Mouse (Mus musculus): Measurements from ENCODE around the gene Gm20388. TPM values are rescaled to one million over a fixed set of nuclear protein-coding genes. Genes with fewer than 3 reads are reported as not detected.

Gm20388 gene
- polyA plus RNA-seq, 1 experiment from 2014 or later, result not detected

DNA sequence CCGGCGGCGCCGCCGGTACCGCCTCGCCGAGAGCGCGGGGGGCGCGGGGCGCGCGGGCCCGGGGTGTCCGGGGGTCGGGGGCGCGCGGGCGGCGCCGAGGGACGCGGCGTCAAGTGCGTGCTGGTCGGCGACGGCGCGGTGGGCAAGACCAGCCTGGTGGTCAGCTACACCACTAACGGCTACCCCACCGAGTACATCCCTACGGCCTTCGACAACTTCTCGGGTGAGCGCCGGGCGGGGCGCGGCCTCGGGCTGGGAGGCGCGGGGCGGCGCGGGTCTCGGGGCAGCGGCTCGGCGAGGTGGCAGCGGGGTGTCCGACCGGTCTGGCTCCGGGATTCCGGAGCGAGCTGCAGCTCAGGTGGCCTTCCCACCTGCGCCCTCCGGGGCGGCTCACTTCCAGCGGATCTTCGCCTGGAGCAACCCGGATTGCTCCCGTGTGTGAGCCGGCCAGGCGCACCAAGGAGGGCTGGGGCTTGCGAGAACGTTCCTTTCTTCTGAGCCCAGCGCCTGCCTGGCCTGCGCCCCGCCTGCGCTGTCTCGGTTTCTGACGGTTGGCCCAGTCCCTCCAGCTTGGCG lies 3743.4 kb downstream of the Gm20388 start:
- peak overlapping the region; percentile 92 for H3K9ac ChIP-seq (ENCODE audit: low read length)
- H3K27ac ChIP-seq (replicated peaks in 1 of 2; ENCODE audit: control insufficient read depth in 1 of 2, insufficient read depth in 1 of 2, low read depth in 2 of 2, low read length in 2 of 2), result peak overlapping the region; percentile 82 to 88
- no peaks in the 10 kb centered on the region for H3K27me3 ChIP-seq (ENCODE audit: control insufficient read depth, insufficient read depth, low read length)
- 2% methylated on average over 74 of the region's 77 CpGs for WGBS
- H3K4me2 ChIP-seq (ENCODE audit: low read length), result peak overlapping the region; percentile 77
- ATAC-seq (ENCODE audit: insufficient number of reproducible peaks, insufficient read depth, low FRiP score, low read depth), result 0 out of 2 replicates have a peak, but pooled peaks have one; percentile 22
- peaks cover 25% of the 10 kb centered on the region for H3K36me3 ChIP-seq (ENCODE audit: control insufficient read depth, insufficient read depth, low read length)
- peaks cover 13 to 20% of the 10 kb centered on the region in 2 experiments for H3K4me1 ChIP-seq (ENCODE audit: control insufficient read depth in 2 of 2, insufficient read depth in 2 of 2, low read length in 2 of 2)
- no peaks in the 10 kb centered on the region for H3K9me3 ChIP-seq (ENCODE audit: control insufficient read depth, low read length)
- H3K4me3 ChIP-seq (ENCODE audit: control insufficient read depth in 1 of 2, insufficient read depth in 1 of 2, low read depth in 1 of 2, low read length in 2 of 2), result peak overlapping the region; percentile 80 to 91

DNA sequence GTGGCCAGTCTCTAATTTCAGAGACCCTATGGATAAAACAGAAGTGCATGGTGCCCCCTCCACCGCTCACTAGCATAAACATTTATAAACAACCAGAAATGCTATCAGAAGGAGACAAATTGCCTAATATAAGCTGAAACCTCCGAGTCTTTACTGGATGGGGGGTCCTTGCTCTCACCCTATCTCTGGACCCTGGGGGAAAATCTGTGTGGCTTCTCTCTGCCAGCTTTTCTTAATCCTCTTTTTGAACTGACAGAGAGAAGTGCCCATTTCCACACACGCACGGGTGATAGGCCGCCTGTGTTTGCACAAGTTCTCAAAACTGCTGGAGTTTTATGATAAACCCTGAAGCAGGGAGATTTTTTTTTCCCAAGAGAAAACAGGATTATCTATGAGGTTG lies 3744.1 kb downstream of the Gm20388 start:
- Histone ChIP-seq H3K27ac (replicated peaks in 1 of 2; ENCODE audit: control insufficient read depth in 1 of 2, insufficient read depth in 1 of 2, low read depth in 2 of 2, low read length in 2 of 2) (peak overlapping the region; percentile 64 to 88), H3K4me3 (ENCODE audit: control insufficient read depth in 1 of 2, insufficient read depth in 1 of 2, low read depth in 1 of 2, low read length in 2 of 2) (peak overlapping the region; percentile 80 to 91), H3K36me3 (ENCODE audit: control insufficient read depth, insufficient read depth, low read length) (peaks cover 25% of the 10 kb centered on the region), H3K9me3 (ENCODE audit: control insufficient read depth, low read length) (no peaks in the 10 kb centered on the region), H3K4me1 (ENCODE audit: control insufficient read depth in 2 of 2, insufficient read depth in 2 of 2, low read length in 2 of 2) (peaks cover 13 to 20% of the 10 kb centered on the region in 2 experiments), H3K4me2 (ENCODE audit: low read length) (peak overlapping the region; percentile 77), H3K9ac (ENCODE audit: low read length) (peak overlapping the region; percentile 92), H3K27me3 (ENCODE audit: control insufficient read depth, insufficient read depth, low read length) (no peaks in the 10 kb centered on the region)
- 35% methylated on average over 5 of the region's 5 CpGs for WGBS
- ATAC-seq (ENCODE audit: insufficient number of reproducible peaks, insufficient read depth, low FRiP score, low read depth), result no peak

DNA sequence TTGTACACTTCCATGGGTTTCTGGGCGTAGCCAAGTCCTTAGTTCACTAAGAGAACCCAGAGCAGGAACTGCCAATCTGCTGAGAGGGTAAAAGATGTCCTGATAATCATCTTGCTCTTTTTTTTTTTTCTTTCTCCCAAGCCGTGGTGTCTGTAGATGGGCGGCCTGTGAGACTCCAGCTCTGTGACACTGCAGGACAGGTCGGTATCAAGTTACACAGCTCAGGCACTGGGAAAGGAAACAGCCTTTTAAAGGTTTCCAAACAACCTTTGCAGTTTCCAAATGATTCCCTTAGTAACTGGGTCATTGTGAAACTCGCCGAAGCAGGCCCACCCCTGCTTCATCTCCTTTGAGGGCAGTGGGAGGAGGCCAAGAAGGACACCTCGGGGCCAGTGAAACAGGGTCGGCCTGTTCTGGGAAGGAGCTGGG lies 3744.7 kb downstream of the Gm20388 start:
- H3K4me3 ChIP-seq (ENCODE audit: control insufficient read depth in 1 of 2, insufficient read depth in 1 of 2, low read depth in 1 of 2, low read length in 2 of 2), result peak overlapping the region; percentile 80 to 91
- peak overlapping the region; percentile 64 to 88 for H3K27ac ChIP-seq (replicated peaks in 1 of 2; ENCODE audit: control insufficient read depth in 1 of 2, insufficient read depth in 1 of 2, low read depth in 2 of 2, low read length in 2 of 2)

DNA sequence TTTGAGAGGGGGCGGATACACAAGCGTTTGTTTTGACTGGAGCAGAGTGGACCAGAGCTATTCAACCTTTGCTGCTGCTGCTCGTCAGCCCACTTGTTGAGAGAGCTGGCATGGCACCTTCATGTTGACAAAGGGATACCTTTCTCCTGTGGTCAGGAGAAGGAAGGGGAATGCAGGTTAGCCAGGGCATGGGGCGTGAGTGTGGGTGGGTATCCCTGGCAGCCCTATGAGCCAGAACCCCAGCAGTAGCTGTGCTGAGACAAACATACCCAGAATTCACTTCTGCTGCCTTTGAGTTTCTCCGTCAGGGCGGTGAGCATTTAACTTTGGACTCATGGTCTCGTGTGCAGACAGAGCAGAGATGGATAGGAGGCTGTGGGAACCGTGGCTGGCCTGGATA lies 3747.2 kb downstream of the Gm20388 start:
- peaks cover 12% of the 10 kb centered on the region in 2 experiments for H3K4me1 ChIP-seq (ENCODE audit: control insufficient read depth in 2 of 2, insufficient read depth in 2 of 2, low read length in 2 of 2)
- H3K9ac ChIP-seq (ENCODE audit: low read length), result no peak overlapping the region
- no peaks in the 10 kb centered on the region for H3K27me3 ChIP-seq (ENCODE audit: control insufficient read depth, insufficient read depth, low read length)
- H3K9me3 ChIP-seq (ENCODE audit: control insufficient read depth, low read length), result no peaks in the 10 kb centered on the region
- H3K4me2 ChIP-seq (ENCODE audit: low read length), result no peak overlapping the region
- no peak for ATAC-seq (ENCODE audit: insufficient number of reproducible peaks, insufficient read depth, low FRiP score, low read depth)
- no peak overlapping the region for H3K4me3 ChIP-seq (ENCODE audit: control insufficient read depth in 1 of 2, insufficient read depth in 1 of 2, low read depth in 1 of 2, low read length in 2 of 2)
- peaks cover 46% of the 10 kb centered on the region for H3K36me3 ChIP-seq (ENCODE audit: control insufficient read depth, insufficient read depth, low read length)
- no peak overlapping the region for H3K27ac ChIP-seq (replicated peaks in 1 of 2; ENCODE audit: control insufficient read depth in 1 of 2, insufficient read depth in 1 of 2, low read depth in 2 of 2, low read length in 2 of 2)
- 90% methylated on average over 8 of the region's 8 CpGs for WGBS

More for the DNA sequence above, 3744.7 kb downstream of the Gm20388 start:
- Histone ChIP-seq H3K9ac (ENCODE audit: low read length) (peak overlapping the region; percentile 92), H3K4me1 (ENCODE audit: control insufficient read depth in 2 of 2, insufficient read depth in 2 of 2, low read length in 2 of 2) (peaks cover 15 to 20% of the 10 kb centered on the region in 2 experiments), H3K36me3 (ENCODE audit: control insufficient read depth, insufficient read depth, low read length) (peaks cover 25% of the 10 kb centered on the region), H3K9me3 (ENCODE audit: control insufficient read depth, low read length) (no peaks in the 10 kb centered on the region), H3K27me3 (ENCODE audit: control insufficient read depth, insufficient read depth, low read length) (no peaks in the 10 kb centered on the region), H3K4me2 (ENCODE audit: low read length) (peak overlapping the region; percentile 77)
- WGBS, result 16% methylated on average over 8 of the region's 8 CpGs
- no peak for ATAC-seq (ENCODE audit: insufficient number of reproducible peaks, insufficient read depth, low FRiP score, low read depth)

DNA sequence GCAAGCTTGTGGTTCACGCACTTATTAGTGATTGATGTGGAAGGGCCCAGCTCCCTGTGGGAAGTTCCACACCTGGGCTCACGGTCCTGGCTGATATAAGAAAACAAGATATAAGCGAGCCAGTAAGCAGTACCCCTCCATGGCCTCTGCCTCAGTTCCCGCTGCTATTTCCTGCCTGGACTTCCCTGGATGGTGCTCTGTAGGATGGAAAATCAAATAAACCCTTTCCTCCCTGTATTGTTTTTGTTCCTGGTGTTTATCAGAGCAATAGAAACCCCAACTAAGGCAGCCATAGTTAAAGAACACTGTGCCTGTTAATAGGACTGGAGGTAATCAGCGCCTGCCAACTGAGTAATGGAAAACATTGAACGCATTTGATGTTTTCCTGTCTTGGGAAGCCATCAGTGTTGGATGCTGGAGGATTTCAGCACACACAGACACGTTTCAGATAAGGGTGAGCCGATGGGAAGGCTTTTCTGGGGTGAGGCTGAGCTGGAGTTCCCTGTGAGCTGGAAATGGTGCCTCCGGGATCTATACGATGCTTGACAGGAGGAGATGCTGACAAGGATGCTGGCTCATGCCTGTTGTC lies 3748.9 kb downstream of the Gm20388 start:
- Histone ChIP-seq H3K9ac (ENCODE audit: low read length) (no peak overlapping the region), H3K4me3 (ENCODE audit: control insufficient read depth in 1 of 2, insufficient read depth in 1 of 2, low read depth in 1 of 2, low read length in 2 of 2) (no peak overlapping the region), H3K9me3 (ENCODE audit: control insufficient read depth, low read length) (no peaks in the 10 kb centered on the region), H3K36me3 (ENCODE audit: control insufficient read depth, insufficient read depth, low read length) (peaks cover 59% of the 10 kb centered on the region), H3K4me1 (ENCODE audit: control insufficient read depth in 2 of 2, insufficient read depth in 2 of 2, low read length in 2 of 2) (peaks cover 9 to 11% of the 10 kb centered on the region in 2 experiments), H3K27me3 (ENCODE audit: control insufficient read depth, insufficient read depth, low read length) (no peaks in the 10 kb centered on the region), H3K27ac (replicated peaks in 1 of 2; ENCODE audit: control insufficient read depth in 1 of 2, insufficient read depth in 1 of 2, low read depth in 2 of 2, low read length in 2 of 2) (peak overlapping the region; percentile 37 to 53), H3K4me2 (ENCODE audit: low read length) (no peak overlapping the region)
- WGBS, result 53% methylated on average over 10 of the region's 10 CpGs
- peak; percentile 57 for ATAC-seq (ENCODE audit: insufficient number of reproducible peaks, insufficient read depth, low FRiP score, low read depth)

DNA sequence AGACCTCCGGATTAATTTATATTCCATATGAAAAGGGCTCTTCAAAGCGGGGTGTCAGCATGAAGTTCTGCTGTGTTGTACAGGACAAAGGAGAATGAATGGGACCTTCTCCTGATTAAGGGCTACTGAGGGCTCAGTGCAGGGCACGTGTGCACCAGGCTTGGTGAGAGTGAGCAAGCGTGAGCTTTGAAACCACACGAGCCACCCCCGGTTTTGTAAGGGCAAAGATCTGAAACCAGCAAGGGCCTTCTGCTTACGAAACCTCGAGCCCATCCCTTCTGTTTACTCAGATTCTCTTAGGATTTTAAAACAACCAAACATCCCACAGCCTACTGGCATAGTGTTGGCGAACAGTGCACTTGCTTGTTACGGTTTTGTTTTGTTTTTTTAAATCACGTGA lies 3750.9 kb downstream of the Gm20388 start:
- WGBS, result 88% methylated on average over 11 of the region's 11 CpGs
- Histone ChIP-seq H3K27me3 (ENCODE audit: control insufficient read depth, insufficient read depth, low read length) (no peaks in the 10 kb centered on the region), H3K36me3 (ENCODE audit: control insufficient read depth, insufficient read depth, low read length) (peaks cover 52% of the 10 kb centered on the region), H3K9ac (ENCODE audit: low read length) (no peak overlapping the region), H3K27ac (replicated peaks in 1 of 2; ENCODE audit: control insufficient read depth in 1 of 2, insufficient read depth in 1 of 2, low read depth in 2 of 2, low read length in 2 of 2) (no peak overlapping the region), H3K4me2 (ENCODE audit: low read length) (no peak overlapping the region), H3K9me3 (ENCODE audit: control insufficient read depth, low read length) (no peaks in the 10 kb centered on the region), H3K4me1 (ENCODE audit: control insufficient read depth in 2 of 2, insufficient read depth in 2 of 2, low read length in 2 of 2) (peaks cover 0 to 2% of the 10 kb centered on the region in 2 experiments; a peak in 1 of 4 replicates), H3K4me3 (ENCODE audit: control insufficient read depth in 1 of 2, insufficient read depth in 1 of 2, low read depth in 1 of 2, low read length in 2 of 2) (no peak overlapping the region)
- no peak for ATAC-seq (ENCODE audit: insufficient number of reproducible peaks, insufficient read depth, low FRiP score, low read depth)

DNA sequence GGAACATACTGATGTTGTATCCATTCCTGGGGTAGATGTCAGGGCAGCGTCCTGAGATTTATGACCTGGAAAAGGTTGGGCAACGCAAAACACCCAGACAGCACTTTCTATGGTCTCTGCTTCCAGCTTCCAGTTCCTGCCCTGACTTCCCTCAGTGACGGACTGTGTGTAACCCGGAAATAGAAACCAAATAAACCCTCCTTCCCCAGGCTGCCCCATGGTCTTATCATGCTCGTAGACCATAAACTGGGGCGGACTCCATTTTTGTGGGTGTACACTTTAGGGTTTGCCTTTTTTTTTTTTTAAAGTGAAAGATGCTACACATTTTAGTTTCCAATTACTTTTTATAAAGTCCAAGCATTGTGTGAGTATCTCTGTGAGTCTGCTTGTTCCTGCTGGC lies 3754.9 kb downstream of the Gm20388 start:
- Histone ChIP-seq H3K4me3 (ENCODE audit: control insufficient read depth in 1 of 2, insufficient read depth in 1 of 2, low read depth in 1 of 2, low read length in 2 of 2) (no peak overlapping the region), H3K4me2 (ENCODE audit: low read length) (no peak overlapping the region), H3K27ac (replicated peaks in 1 of 2; ENCODE audit: control insufficient read depth in 1 of 2, insufficient read depth in 1 of 2, low read depth in 2 of 2, low read length in 2 of 2) (no peak overlapping the region), H3K9me3 (ENCODE audit: control insufficient read depth, low read length) (no peaks in the 10 kb centered on the region), H3K9ac (ENCODE audit: low read length) (no peak overlapping the region), H3K36me3 (ENCODE audit: control insufficient read depth, insufficient read depth, low read length) (peaks cover 33% of the 10 kb centered on the region), H3K4me1 (ENCODE audit: control insufficient read depth in 2 of 2, insufficient read depth in 2 of 2, low read length in 2 of 2) (no peaks in the 10 kb centered on the region), H3K27me3 (ENCODE audit: control insufficient read depth, insufficient read depth, low read length) (no peaks in the 10 kb centered on the region)
- ATAC-seq (ENCODE audit: insufficient number of reproducible peaks, insufficient read depth, low FRiP score, low read depth), result no peak
- 68% methylated on average over 6 of the region's 6 CpGs for WGBS

Data from heart, embryonic 14.5 days (tissue).